Mouse (Mus musculus) ES-Bruce4 (cell line): ENCODE results near the gene Lrrk1.

Source experiments
- CTCF ChIP-seq: IDR thresholded peaks from one replicate; pipeline ENCODE4 v1.8.1; 2011; ENCODE audit warnings: low read depth, low read length
- EP300 ChIP-seq: IDR thresholded peaks from 2 replicates; pipeline ENCODE4 v1.6.1; 2011; ENCODE audit warnings: low read depth, low read length; ENCODE audit not compliant: insufficient read depth
- POLR2A ChIP-seq: IDR thresholded peaks from one replicate; pipeline ENCODE4 v1.8.1; 2011; ENCODE audit warnings: low read length; ENCODE audit not compliant: insufficient read depth

DNA sequence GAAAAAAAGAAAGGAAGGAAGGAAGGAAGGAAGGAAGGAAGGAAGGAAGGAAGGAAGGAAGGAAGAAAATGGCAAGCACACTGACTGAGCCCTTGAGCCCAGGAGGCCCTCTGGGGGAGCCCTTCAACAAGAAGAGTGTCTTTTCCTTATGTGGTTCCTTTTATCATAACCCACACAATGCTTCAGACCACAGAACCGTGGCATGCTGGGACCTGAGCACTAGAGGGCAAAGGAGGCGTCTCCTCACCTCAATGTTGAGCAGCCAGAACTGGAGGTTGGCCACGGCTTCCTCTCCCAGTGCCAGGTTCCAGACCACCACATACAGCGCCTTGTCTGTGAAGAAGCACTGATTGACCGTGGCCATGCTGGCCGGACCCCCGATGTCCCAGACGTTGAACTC, 96.1 kb downstream of the Lrrk1 start:
- TF ChIP-seq POLR2A, result no peak
- TF ChIP-seq CTCF, result no peak
- TF ChIP-seq EP300, result no peak
